Mouse (Mus musculus) spleen, postnatal 10 days (tissue): ENCODE measurements around the gene Olfr92.
"Not testable (repeated sequence)": the region's sequence is repeated elsewhere in the genome, so short reads cannot be mapped to it uniquely, and the experiment has no call there.

Experiments
- DNase-seq, 2 experiments: peaks; one replicate each; pipeline ENCODE4 v3.0.0; 2021 to 2022; ENCODE audit warnings: low spot score in 2 of 2

The Olfr92 gene

DNA sequence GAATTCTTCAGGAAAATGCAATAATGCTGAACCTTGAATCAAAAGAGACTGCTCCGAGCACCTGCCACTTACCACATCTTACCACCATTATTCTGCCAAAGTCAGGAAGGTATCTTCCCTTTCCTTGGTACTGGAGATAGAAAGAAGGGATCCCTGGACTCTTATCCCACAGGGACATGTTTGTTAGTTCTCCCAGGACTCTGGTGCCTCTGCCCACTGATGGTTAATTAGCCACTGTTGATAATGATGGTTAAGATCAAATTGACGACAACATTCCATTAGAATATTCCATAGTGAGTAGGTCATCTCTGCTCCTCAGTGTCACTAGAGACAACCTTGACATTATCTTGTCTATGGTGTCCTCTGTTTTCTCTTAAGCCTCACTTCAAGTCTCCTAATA is at the start of gene Olfr92:
Olfr92 (minus strand) TSS at position 101 of the 400 bp plus-strand sequence.
- DNase-seq: no peak

DNA sequence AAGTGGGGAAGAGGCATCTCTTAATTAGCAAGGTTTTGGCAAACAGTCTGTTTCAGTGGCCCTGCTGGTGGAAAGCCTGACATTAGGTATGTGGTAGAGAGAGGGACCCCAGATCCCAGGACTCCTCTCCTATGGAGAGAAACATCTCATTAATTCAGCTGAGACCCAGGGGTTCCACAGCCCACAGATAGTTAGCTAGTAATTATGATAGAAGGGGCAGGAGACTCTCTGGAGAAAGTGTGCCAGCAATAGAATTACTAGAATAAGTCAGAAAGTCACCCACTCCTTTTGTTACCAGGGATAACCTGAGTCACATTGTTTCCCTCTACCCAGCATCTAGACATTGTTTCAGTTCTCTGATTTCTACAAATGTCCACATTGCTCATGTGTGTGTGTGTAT is 41.5 kb upstream of the Olfr92 start, which contains the start of gene Olfr93:
Olfr93 (minus strand) TSS at position 101 of the 400 bp plus-strand sequence.
- no peak for DNase-seq

DNA sequence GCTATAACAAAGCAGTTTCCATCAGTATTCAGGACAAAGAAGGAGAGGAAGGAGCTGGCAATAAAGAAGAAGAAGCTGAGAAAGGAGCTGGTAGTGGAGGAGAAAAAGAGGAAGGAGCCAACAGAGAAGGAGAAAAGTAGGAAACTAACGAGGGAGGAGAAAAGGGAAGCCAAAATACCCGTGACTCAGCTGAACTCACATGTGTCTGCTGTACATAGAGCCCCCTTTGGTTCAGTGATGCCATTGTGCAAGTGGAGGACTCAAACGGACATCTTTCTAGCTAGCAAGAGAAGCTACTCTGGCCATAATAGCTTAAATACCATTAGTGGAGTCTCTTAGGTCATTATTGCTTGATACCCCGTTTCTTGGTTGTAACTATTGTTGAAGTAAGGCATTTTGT is 11.5 kb upstream of the Olfr92 start:
- not testable (repeated sequence) for DNase-seq

DNA sequence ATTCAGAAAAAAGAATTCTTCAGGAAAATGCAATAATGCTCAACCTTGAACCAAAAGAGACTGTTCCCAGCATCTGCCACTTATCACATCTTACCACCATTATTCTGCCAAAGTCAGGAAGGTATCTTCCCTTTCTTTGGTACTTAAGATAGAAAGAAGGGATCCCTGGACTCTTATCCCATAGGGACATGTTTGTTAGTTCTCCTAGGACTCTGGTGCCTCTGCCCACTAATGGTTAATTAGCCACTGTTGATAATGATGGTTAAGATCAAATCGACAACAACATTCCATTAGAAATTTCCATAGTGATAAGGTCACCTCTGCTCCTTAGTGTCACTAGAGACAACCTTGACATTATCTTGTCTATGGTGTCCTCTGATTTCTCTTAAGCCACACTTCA is 21.7 kb downstream of the Olfr92 start, which contains the start of gene Olfr91:
Olfr91 (minus strand) TSS at position 101 of the 400 bp plus-strand sequence.
- DNase-seq: no peak

DNA sequence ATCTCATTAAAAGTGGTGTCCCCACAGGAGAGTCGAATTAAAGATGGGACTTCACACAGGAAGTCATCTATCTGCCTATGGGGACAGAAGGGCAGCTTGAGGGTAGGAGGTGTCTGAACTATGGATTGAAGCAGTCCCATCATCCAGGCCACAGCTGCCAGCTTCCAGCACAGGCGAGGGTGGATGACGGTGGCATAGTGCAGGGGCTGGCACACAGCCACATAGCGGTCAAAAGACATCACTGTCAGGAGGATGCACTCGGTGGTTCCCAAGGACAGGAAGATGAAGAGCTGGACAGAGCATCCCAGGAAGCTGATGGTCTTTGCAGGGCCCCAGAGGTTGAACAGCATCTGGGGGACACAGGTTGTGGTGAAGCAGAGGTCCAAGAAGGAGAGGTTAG is 26.6 kb downstream of the Olfr92 start:
- no peak for DNase-seq

DNA sequence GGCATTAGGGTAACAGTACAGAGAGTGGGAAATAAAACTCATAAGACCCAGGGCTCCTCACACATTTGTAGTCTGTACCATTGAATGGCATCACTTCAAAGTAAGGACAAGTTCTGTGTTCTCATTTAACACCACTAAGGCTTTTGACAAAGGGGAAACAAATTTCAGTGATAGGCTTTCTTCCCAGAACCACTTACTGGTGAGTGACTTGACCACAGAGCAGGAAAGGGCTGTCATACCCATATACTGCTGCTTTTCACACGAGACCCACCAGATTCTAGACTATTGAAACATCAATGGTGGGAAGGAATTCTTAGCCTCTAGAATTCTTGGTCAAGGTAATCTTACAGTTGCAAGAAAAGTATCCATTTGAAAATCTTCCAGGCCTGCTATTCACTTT is 27.7 kb downstream of the Olfr92 start:
- DNase-seq: no peak

DNA sequence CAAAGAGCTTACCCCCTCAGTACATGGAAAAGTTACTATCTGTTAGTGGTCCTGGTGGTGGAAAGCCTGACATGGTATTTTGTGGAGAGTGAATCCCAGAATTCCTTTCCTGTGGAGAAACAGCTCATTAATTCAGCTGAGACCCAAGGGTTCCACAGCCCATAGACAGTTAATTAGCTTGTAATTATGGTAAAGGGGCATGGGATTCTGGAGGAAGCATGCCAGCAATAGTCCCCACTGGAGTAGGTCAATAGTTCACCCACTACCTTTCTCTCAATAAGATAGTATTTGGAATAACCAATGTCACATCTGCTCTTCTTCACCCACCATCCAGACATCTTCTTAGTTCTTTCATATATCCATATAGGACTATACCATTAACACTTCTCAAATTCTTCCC is 31.5 kb downstream of the Olfr92 start, which contains the start of gene Olfr90:
Olfr90 (minus strand) TSS at position 101 of the 400 bp plus-strand sequence.
- no peak for DNase-seq

DNA sequence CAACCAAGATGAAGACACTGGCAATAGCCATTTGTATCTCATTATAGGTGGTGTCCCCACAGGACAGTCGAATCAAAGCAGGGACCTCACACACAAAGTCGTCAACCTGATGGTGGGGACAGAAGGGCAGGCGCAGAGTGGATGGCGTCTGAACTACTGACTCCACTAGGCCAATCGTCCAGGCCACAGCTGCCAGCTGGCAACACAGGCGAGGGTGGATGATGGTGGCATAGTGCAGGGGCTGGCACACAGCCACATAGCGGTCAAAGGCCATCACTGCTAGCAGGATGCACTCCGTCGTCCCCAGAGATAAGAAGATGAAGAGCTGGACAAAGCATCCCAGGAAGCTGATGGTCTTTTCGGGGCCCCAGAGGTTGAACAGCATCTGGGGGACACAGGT is 34.3 kb downstream of the Olfr92 start:
- no peak for DNase-seq

DNA sequence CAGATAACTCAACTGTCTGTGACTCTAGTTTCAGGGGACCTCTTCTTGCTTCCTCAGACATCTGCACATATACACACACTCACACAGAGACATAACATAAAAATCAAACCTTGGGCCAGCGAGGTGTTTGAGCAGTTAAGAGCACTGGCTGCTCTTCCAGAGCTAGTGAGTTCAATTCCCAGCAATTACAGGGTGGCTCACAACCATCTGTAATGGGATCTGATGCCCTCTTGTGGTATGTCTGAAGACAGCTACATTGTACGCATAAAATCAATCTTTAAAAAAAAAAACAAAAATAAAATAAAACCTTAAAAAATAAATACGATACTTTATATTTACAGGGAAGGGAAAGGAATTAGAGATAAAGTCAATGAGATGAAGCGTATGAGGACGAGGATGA is 35.3 kb downstream of the Olfr92 start:
- DNase-seq: no peak

DNA sequence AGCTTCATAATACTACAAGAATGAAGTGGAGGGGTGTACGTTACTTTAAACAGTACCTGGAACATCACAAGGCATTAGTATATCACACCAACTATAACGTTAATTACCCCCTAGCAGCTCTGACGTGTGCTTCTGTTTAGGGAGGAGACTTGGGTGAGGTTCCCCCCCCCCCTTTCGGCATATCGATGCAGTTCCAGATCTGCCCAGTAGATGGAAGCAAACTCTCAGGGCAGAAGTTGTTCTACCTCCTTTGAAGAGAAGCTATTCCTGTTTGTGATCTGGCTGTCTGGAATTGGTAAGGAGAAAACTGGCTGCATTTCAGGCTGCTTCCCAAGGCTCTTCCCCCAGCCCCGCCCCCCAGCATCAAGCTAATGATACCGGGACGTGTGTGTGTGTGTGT is 36.6 kb downstream of the Olfr92 start:
- DNase-seq: peak in 1 of 2 experiments; percentile 57

DNA sequence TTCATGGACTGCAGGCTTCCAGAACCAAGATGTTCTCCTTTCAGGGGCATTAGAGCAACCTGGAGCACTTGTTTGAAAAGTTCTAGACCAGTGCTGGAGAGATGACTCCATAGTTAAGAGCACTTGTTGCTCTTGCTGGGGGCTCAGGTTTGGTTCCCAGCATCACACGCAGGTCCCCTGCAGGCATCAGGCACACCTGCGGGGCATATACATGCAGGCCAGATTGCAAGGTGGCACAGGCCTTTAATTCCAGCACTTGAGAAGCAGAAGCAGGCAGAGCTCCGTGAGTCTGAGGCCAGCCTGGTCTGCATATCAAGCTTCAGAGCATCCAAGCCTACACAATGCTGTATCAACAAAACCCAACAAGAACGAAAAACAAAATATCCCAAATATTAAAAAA is 38.2 kb downstream of the Olfr92 start:
- DNase-seq: no peak

DNA sequence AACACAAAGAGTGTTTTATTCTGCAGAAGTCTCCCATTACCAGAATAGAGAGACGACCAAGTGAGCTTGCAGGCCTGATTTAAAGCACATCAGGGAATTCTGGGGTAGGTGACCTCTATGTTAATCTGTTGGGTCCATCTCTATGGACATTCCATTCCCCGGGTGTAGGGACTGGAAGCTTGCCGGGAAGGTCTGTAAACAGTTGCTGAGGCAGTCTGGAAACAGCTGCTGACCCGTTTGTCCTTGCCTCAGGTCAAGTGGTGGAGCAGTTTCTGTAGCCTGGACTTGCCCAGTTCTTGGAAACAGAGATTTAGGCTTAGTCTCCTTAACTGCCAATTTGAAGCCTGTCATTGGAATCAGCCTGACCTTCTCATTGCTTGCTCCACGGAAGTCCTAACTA is 39.8 kb downstream of the Olfr92 start:
- DNase-seq: no peak

DNA sequence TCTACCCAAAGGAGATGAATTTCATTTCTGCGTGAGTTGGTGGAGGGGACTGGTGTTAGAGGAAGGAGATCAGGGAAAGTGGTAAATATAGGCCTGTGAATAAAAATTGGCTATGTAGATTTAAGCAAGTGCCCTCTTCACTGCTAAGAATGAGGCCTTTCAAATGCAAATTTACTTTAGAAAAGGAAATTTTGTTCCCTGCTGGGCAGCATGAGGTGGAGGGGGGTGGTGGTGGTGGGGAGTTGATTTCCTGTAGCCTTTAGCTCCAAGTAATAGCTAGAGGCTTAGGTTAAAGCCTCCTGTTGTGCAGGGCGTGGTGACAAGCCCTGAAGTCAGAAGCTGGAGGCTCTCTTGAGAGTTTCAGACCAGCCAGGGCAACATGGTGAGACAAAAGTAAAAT is 40.9 kb downstream of the Olfr92 start:
- DNase-seq: no peak

DNA sequence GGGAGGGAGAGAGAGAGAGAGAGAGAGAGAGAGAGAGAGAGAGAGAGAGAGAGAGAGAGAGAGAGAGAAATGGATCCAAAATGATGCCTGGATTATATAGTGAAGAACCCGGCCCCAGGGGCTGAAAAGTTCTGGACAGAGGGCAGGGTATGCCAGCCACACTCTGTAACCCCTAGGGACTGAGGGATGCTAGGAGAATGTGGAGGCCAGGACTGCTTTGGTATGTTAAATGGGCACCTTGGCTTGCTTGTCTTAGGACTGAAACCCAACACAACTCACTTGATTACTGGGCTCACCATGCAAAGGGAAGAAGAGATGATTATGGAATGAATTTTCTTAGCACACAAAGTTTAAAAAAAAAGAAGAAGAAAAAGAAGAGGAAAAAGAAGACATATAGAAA is 41.7 kb downstream of the Olfr92 start:
- DNase-seq: no peak

DNA sequence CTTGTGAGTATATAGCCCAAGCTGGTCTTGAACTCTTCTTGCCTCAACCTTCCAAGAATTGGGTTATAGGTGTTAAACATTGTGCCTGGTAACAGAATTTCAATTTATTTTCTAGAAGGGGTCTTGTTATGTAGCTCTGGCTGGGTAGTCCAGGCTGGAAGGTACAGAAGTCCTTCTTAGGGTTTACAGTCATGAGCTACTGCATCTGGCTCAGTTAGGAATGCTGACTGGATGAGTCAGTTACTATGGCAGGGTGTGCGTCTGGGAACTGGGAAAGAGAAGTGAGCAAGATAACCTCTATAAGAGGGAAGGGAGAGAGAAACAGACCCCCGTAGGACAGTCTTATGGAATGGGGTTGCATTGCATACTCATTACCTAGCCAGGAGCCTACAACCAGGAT is 44.1 kb downstream of the Olfr92 start:
- DNase-seq: no peak

DNA sequence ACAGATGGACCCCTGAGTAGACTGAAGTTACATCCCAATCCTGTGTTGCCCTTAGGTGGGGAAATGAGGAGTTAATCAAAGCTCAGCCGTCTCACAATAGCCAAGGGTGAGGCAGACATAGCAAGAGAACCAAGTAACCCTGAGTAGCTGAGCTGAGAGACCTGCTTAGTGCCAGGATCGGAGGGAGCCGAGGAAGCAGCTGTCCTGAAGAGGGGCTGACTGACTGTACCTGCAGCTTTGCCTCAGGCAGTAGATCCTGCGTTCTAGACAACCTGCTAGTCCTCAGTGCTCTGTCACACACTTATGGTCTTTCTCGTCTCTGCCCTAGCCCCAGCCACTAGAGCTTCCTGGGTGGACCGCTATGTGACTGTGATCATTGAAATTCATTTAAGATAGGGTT is 44.7 kb downstream of the Olfr92 start:
- DNase-seq: no peak

DNA sequence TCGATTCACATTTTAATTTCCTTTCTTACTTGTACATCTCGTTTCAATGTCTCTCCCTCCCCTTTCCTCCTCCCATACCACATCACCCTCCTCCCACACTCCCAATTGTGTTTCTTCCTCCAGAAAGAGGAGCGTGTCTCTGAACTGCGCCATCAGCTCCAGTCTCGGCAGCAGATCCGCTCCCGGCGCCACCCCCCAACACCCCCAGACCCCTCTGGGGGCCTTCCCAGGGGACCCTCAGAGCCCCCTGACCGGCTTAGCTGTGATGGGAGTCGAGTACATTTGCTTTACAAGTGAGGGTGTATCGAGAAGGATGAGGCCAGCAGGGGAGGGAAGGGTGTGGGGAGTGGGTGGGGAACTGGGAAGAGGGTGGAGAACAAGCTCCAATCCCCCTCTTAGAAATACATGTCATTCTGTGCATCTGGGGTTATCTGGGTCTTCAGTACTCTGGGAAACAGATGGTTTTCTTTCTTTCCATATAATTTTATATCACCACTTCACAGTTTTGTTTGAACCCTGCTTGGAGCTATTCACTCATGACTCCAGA is 47.1 kb downstream of the Olfr92 start:
- DNase-seq: no peak

DNA sequence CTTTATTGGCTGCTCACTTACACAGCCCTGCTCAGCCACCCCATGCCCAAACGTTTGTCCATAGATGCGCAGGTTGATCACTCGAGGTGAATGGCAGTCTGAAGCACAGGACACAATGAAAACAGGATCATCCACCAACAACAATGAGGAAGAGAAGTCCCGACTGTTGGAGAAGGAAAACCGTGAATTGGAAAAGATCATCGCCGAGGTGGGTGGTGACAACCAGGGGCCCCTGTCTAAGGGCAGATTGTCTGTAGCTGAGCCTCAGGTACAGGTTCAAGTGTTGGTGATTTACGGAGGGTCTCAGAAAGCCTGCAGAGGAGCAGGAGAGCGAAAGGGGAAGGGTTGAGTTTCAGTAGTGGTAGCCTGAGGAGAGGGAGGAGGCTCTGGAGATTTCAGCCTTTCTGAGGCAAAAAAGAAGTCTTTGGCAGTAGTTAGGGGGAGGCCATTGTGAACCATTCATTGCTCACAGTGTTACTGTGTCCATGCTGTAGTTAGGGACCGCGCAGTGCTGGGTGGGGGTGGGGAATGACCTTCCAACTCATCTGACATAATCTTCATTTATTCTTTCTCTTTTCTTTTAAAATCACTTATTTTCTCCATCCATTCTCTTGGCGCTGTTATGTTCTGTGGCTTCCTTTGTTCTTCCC is 47.7 kb downstream of the Olfr92 start:
- no peak for DNase-seq

DNA sequence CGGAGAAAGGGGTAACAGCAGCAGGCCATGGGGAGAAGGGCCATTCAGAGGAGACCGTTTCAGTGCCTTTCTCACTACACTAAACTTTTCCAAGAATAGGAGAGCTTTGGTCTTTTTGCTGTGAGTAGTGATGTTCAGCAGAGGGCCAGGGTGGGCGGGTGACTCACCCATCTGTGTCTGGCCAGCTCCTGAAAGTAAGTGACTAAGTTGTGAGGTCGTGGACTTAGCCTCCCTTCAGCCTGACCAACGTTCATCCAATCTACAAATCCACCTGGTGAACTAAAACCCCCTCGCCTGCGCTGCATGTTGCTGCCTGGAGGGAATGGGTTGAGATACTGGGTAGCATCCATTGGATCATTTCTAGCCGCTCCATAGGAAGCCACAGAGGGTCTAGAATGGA is 49.8 kb downstream of the Olfr92 start:
- DNase-seq: no peak

DNA sequence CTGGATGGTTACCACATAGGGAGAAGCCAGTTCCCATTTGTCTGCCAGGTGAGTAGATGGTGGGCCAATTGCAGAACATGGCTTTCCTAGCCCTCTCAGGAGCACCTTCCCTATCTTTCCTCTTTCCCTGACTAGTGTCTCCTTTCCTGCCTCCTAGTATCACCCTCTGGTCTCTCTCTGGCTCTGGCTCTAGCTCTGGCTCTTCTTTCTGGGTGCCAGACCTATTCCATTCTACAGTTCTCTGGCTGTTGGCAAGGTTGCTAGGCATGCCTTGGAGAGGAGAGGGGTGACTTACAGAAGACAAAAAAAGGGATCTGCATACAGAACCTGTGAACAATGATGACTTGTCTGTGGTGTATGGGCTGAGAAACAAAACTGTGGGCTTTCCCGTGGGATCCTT is 52.0 kb downstream of the Olfr92 start:
- no peak for DNase-seq

DNA sequence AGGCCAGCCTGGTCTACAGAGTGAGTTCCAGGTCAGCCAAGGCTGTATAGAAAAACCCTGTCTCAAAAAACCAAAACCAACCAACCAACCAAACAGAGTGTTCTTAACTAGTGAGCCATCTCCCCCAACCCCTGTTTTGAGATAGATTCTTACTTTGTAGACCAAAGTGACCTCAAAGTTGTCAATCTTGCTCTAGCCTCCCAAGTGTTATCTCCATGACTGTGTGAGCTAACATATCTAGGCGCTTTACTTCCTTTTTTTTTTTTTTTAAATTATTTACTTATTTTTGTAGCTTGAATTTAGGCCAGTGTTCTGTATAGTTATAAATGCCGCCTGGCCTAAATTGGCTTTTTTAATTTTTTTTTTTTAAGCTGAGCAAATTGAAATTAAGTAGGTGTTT is 53.9 kb downstream of the Olfr92 start:
- no peak for DNase-seq

DNA sequence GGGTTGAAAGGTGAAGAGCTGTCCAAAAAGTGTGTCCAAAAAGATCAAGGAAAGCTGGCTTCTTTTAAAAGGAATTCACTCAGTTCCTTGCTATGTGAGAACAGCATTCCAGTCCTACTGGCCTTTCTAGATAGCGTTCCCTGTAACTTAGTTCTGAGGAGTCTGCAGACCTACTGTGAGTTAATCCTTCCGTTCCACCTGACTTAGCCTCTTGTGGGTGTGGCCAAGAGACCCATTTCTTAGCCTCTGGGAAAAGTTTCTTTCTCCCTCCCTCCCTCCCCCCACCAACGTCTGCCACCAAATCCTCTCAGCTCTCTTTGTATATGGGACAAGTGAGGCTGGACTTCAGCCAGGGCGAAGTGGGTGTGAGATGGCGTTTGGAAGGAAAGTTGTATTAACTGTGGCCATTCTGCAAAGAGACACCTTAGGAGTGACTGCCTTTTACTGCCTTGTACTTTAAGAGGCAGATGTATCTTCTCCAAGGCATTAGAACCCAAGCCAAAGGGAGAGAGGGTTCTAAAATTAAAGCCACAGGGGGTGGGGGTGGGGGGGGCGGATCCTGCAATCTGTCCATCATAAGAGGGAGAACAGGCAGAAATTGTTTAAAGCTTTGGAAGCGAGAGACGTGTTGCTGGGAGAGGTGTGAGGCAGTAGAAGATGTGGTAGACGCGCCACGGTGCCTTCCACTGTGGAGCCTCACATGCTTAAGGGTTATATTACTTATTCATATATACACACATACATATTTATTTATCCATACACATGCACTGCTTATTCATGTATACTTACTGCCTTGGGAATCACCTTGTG is 56.0 kb downstream of the Olfr92 start:
- DNase-seq: no peak

DNA sequence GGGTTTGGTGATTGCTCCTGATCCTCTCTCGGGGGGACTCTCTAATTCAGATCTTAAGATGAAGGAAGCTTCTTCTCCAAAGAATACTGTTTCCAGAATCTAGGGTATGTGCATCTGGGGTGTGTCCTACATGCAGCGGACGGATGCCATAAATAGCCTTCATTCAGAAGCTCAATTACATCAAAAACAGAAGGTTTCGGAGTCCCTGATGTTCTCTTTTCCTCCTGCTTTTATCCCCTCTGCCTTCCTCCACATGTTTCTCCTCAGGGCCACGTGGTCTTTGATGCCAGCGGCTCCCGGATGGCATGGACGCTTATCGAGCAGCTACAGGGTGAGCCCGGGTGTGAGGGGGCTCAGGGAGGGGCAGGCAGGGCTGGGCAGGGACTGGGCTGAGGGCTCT is 56.8 kb downstream of the Olfr92 start:
- DNase-seq: no peak
